Mouse (Mus musculus) fibroblast of lung, adult 2 months (primary cell): ENCODE measurements around the gene Dnm2.

Experiments
- DNase-seq: peaks from one replicate; pipeline ENCODE4 v3.0.0-alpha.2; 2011; ENCODE audit warnings: low read depth

Gene Dnm2

GRCm38 (mm10) chr9:21430724-21431123 is 6.0 kb downstream of the Dnm2 start:
- DNase-seq, result no peak

- no peak for DNase-seq
Measured at GRCm38 (mm10) chr9:21432066-21432465, 7.4 kb downstream of the Dnm2 start.

GRCm38 (mm10) chr9:21433766-21434165 is 9.1 kb downstream of the Dnm2 start:
- no peak for DNase-seq

- no peak for DNase-seq
Measured at GRCm38 (mm10) chr9:21434410-21434809, 9.7 kb downstream of the Dnm2 start.

GRCm38 (mm10) chr9:21435777-21436635 is 11.3 kb downstream of the Dnm2 start:
- DNase-seq, result no peak

- DNase-seq, result no peak
Measured at GRCm38 (mm10) chr9:21437577-21437976, 12.9 kb downstream of the Dnm2 start.

GRCm38 (mm10) chr9:21438219-21438618 is 13.5 kb downstream of the Dnm2 start:
- peak; percentile 74 for DNase-seq

GRCm38 (mm10) chr9:21439456-21439855 is 14.7 kb downstream of the Dnm2 start:
- peak; percentile 53 for DNase-seq

- no peak for DNase-seq
Measured at GRCm38 (mm10) chr9:21439914-21440313, 15.2 kb downstream of the Dnm2 start.

- no peak for DNase-seq
Measured at GRCm38 (mm10) chr9:21440387-21440786, 15.7 kb downstream of the Dnm2 start.

GRCm38 (mm10) chr9:21443853-21444252 is 19.1 kb downstream of the Dnm2 start:
- DNase-seq, result no peak

GRCm38 (mm10) chr9:21444574-21444973 is 19.9 kb downstream of the Dnm2 start:
- no peak for DNase-seq

- no peak for DNase-seq
Measured at GRCm38 (mm10) chr9:21445081-21445744, 20.5 kb downstream of the Dnm2 start.

- DNase-seq, result no peak
Measured at GRCm38 (mm10) chr9:21447778-21448177, 23.1 kb downstream of the Dnm2 start.

- no peak for DNase-seq
Measured at GRCm38 (mm10) chr9:21449710-21450109, 25.0 kb downstream of the Dnm2 start.

GRCm38 (mm10) chr9:21450270-21450669 is 25.6 kb downstream of the Dnm2 start:
- no peak for DNase-seq

- no peak for DNase-seq
Measured at GRCm38 (mm10) chr9:21451391-21451790, 26.7 kb downstream of the Dnm2 start.

- DNase-seq, result no peak
Measured at GRCm38 (mm10) chr9:21451870-21452269, 27.2 kb downstream of the Dnm2 start.

- no peak for DNase-seq
Measured at GRCm38 (mm10) chr9:21453003-21453402, 28.3 kb downstream of the Dnm2 start.

- DNase-seq, result no peak
Measured at GRCm38 (mm10) chr9:21453459-21453858, 28.8 kb downstream of the Dnm2 start.

- DNase-seq, result no peak
Measured at GRCm38 (mm10) chr9:21454556-21454955, 29.8 kb downstream of the Dnm2 start.

GRCm38 (mm10) chr9:21455103-21455770 is 30.5 kb downstream of the Dnm2 start:
- DNase-seq, result no peak
